Mouse (Mus musculus) neutrophil, adult 5-6 weeks (primary cell): ENCODE data around the gene Cdk5rap3. TPM values are rescaled to one million over a fixed set of nuclear protein-coding genes. Genes with fewer than 3 reads are reported as not detected.

Source experiments
- ATAC-seq: fragments of 151-379, 151-347 bp; 2 replicates; pipeline ENCODE4 v1.8.0; 2017; ENCODE audit warnings: mild to moderate bottlenecking, moderate TSS enrichment; ENCODE audit not compliant: insufficient number of reproducible peaks, poor library complexity, low FRiP score, severe bottlenecking; ENCODE audit errors: extremely low read depth
- total RNA-seq: library from RNA; stranded (forward); fragments of 200-1000 nt; gene quantifications from 2 replicates; pipeline ENCODE4 v1.2.3, GENCODE M21; 2017

Gene Cdk5rap3
- total RNA-seq, 1 experiment from 2014 or later = 22.6 TPM

DNA sequence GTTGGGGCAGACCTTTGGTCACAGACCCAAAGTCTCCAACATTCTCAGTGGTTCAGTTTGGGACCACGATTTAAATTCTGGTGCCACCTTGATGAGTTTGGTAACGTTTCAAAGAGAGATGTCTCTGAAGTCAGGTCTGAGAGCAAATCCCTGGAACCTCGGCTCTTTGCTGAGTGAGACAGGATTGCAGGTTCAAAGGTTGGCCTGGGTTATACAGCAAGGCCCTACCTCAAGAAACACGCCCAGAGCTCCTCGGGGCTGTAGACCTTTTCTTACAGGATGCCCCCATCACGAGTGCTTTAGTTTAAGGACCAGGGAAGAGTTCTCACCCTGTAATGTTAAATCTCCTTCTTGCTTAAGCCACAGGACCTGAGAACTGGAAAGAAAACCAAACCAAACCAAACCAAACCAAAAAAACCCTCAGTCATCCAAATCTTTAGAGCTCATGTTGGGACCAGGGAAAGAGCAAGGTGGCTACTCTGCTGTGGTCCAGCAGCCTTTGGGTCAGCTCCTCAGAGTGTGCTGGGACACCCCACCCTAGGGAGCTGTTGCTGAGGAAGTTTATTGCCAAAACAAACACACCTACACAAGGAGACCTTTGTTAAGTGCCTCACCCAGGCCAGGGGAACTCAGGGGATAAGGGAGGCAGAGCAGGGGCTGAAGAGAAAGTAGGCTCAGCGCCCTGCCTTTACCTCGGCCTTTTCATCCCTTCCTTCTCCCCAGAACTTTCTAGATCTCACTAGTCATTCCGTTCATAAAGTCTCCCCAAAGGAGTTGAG is 19.8 kb upstream of the Cdk5rap3 start:
- no peak for ATAC-seq

DNA sequence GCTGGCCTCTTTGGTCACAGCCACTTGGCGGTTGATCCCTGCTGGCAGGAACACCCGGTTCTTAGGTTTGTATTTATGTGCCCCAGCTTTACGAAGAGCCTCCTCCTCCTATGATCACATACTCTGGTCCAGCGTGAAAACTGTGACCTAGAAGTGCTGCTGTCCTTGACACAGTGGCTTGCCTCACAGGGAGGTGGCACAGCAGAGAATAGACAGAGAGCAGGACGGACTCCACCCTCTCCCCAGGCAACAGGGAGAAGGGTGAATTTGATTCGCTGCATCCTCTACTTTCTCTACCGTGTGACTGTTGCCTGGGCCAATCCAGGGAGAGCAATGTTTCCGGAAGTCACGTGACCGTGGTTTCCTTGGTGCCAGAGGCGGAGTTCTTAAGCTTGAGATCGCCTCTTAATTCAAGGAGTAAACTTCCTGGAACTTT is 18.6 kb upstream of the Cdk5rap3 start:
- peak; percentile 61 for ATAC-seq

DNA sequence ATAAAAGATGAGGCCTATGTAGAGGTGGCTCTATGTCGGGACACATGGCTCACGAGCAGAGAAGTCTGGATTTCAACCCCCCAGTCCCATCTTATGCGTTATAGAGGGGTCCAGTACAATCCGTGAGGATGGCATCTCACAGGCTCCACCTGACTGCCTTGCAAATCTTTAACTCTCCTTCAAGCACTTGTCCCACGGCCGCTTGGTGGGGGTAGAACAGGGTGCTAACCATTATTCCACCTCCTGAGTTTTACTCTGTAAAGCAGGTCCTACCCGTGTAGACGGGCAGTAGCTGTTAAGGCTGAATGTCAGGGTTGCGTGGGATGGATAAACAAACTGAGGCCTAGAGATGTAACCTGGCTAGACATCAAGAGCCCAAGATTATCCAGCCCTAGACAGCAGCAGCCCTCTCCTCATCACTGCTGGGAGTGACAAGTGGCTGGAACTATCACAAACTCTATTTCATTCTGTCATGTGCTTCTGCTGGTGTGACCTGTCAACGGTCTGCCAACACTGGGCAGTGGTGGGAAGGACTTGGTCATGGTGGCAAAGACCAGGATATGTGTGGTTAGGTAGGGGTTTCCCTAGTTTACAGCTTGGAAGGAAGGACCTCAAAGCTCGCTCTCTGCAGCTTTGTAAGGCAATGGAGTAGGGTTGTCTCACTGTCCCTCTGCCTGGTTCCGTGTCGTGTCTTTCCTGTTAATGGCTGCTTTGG is 17.4 kb upstream of the Cdk5rap3 start:
- no peak for ATAC-seq

DNA sequence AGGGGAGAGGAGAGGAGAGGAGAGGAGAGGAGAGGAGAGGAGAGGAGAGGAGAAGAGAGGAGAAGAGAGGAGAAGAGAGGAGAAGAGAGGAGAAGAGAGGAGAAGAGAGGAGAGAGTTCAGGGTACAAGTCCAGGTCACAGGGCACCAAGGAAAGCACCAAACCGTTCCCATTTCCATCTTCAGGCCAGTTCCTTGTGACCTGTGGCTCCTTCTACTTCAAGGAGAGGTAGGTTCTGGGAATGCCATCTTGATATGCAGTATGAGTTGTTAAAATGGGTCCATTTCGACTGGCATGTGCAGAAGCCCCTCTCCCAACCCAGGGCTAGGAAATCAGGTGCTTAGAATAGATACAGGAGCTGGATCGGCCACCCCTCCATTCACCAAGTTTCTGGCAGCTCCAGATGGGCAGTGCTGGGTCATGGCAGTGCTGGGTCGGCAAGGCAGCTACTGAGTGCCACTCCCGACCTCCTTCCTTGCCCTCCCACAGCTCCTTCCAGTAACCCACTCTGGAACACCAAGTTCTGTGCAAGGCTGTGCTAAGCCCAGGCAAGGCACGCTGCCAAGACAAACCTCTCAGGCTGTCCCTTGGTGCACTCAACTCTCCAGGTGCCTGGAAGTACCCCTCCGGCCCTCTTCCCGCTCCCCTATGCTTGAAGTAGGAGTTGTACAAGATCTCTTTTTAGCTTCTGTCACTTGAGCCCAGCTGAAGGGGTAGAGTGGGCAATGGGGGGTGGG is 15.2 kb upstream of the Cdk5rap3 start:
- ATAC-seq = no peak

DNA sequence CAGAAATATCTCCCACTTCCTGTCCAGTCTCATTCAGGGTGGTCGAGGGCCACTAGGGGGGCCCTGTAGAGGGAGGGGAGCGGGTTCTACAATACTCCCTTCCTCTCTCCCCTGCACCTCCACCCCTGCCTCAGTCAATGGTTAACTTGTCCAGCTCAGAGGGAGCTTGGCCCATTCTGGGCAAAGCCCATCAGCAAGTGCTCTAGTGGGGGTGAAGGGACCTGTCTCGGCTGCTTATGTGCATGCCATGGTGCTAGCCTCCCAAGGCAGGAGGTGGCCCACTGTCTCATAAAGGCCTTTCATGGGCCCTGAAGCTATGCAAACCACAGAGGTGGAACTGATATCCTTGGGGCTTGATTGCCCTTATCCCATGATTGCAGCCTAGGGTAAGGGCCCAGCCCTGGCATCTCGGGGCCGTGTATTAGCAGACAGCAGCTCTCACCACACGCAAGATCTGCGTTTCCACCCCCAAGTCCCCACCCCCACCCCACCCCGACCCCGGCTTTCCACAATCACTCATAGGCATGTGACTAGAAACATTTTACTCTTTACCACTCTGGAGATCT is 13.6 kb upstream of the Cdk5rap3 start:
- no peak for ATAC-seq

DNA sequence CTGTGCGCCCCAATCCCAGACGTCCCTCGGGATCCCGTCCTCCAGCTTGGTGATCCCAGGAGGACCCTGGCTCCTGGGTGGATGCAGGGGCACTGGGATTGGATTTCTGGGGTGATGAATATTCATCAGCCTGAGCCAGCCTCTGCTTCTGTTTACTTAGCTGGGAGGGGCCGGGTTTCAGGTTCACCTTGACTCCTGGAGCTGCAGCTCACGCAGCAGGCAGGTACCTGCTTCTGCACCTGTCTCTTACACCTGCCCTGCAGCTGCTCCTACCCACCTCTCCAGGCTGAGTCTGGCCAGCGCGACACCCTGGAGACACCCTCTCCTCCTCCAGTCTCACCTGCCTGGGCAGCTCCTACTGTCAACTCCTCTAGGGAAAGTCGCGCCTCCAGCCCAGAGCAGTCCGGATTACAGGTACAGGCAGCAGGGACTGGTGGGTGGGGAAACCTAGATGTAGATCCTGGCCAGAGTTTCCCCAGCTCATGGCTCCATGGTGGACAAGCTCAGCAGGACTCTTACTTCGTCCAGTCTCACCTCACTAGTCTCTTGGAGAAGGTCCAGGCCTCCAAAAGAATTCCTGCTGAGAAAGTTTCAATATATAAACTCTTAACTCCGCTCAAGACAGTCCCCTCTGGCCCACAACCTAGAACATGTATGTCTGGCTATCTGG is 12.9 kb upstream of the Cdk5rap3 start:
- no peak for ATAC-seq

DNA sequence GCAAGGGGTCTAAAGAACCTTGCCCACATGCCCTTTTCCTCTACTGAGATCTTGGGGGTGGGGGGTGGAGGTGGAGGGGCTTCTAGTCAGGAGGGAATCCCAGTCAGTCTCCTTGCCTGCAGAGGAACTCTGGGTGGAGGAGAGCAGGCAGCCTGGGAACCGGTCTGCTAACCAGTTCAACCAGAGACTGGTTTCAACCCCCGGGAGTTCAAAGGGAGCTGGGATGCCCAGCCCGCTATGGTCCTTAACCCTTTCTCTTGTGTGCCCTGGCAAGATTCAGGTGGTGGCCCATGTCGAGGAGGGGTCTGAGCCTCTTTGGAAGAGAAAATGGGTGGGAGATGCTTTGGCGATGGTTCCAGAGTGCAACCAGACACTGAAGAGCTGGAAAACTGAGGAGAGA is 12.4 kb upstream of the Cdk5rap3 start:
- ATAC-seq = no peak

DNA sequence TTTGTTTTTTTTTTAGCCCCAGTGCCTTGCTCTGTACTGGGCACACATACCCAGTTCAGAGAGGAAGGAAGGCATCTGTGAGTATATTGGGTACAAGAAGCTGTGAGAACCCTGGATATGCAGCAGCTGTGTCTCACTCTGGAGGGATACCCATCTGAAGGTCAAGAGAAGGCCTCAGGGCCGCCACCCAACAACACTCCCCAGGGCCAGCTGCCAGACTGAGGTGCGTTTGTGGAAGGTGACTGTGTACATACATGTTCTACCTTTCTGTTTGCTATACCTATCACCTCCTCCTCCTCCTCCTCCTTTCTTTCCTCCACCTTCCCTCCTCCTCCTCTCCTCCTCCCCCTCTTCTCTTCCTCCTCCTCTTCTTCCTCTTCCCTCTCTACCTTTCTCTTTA is 11.8 kb upstream of the Cdk5rap3 start, which contains the start of gene Prr15l:
Gene Prr15l, plus strand, starts transcription at position 17 of the 400 bp plus-strand sequence.
- ATAC-seq = no peak

DNA sequence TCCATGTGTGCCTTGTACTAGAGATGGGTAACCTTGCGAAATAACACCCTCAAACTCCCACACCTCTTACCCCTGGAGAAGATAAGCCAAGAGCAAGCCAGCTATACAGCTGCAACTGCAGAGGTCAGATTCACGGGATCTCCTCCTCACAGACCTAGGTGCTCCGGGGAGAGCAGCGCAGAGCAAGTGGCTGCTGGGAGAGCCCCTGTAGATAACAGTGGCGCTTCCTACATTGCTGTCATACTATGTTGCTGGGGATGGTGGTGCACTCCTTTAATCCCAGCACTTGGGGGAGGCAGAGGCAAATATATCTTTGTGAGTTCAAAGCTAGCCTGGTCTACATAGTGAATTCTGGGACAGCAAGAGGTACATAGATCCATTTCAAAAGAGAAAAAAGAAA is 10.3 kb upstream of the Cdk5rap3 start:
- ATAC-seq = no peak

DNA sequence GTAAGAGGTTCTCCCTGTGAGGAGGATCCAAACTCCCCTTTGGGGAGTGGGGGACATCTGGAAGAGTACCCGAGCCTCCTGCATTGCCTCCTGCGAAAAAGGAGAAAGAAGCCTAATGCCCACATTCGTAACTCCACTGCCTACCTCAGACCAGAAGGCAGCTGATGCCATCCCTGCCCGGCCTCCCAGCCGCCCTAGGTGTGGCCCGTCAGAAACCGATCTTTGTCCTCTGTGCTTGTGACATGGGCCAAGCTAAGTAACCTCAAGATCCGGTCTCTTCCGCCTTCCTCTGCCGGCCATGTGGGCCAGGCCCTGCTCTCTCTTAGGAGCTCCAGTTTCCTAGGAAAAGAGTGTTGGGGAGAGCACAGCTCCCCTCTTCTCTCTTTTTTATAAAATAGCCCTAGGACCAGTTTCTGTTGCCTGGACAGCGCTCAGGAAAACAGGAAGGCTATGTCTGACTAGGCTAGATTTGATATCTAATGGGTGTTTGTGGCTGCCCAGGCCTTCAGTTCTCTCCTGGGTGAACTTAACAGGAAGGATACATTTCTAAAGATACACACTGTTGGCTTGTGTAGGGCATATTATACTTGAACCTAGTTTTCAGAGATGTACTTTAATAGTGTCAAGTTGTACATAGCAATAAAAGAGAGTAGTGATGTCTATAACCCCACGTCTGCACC is 9.3 kb upstream of the Cdk5rap3 start:
- ATAC-seq = no peak

DNA sequence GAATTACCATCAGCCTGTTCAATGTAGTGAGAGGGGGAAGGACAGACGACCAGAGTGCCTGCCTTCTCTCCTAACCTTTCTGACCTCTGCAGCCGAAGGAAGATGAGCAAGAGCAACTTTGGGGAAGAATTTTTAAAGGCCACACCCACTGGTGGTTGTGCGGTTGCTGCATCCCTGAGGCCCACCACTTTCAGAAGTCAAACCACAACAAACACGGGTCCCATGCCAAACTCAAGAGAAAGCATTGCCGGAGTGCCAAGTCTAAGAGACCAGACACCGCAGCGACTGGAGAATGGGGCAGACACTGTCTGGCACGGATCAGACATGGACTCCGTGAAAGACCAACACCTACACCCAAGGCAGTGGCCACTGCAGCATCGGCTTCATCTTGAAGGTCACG is 8.6 kb upstream of the Cdk5rap3 start:
- no peak for ATAC-seq

DNA sequence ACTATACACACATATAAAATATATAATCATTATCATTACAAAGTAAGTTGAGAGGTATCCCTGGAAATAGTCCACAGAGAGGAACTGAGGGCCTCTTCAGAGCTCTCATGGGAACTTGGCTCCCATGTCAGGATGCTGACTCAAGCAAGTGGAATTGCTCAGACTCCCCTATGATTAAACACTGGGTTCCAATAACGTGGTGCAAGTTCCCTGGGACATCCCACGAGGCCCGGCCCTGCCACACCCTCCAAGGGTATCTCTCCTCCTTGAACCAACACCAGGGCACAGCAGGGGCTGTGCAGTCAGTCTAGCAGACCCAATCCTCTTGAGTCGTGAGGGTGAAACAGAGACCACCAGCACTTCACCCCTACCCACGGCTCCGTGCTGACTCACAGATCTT is 2.7 kb upstream of the Cdk5rap3 start:
- ATAC-seq = no peak

DNA sequence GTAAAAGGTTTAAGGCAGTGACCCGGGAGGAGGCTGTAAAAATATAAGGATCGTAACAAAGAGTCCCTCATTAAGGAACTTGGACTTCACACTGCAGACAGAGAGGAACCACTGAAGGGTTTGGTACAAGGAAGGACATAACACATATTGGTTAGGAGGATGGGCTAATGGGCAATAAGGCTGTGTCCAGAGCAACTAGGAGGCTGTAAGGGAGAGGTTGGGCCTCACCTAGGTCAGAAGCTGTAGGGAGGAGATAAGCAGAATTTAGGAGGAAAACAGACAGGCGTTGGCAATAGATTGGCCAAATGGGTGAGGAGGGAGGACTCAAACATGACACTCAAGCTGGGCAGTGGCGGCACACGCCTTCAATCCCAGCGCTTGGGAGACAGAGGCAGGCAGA is 1.1 kb upstream of the Cdk5rap3 start:
- no peak for ATAC-seq

DNA sequence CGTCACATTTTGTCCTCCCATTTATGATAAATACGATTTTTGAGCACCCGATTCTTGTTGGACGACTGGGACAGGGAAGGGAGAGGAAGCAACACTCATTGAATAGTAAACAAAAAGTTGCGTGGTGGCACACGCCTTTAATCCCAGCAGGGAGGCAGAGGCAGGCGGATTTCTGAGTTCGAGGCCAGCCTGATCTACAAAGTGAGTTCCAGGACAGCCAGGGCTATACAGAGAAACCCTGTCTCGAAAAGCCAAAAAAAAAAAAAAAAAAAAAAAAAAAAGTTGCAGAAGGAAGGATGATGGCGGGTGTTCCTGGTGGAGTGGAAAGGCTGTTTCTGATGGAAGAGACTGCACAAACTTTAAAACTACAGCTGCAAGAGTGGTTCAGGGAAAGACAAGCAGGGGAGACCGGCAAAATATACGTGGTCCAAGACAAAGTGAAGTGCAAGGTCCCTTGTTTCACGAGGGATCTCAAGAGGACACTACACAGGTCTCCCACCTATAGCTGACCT is 645 bp upstream of the Cdk5rap3 start:
- ATAC-seq = no peak

DNA sequence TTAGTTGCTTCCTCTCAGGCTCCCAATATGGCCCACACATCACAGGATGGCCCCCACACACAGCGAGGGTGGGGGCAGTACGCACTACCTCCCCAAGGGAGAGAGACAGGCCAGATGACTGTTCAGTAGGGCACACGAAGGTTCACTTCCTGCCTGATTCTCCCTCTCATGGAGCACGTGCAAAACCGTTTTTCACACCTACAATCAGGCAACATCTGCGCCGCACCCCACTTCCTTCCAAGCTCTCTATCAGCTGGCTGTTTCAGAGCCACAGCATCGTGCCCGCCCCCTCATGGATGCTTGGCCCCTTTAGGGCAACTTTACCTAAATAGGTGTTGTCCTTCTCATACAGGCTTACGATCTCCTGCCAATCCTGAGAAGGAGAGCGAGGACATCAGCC is 3.6 kb downstream of the Cdk5rap3 start:
- no peak for ATAC-seq

DNA sequence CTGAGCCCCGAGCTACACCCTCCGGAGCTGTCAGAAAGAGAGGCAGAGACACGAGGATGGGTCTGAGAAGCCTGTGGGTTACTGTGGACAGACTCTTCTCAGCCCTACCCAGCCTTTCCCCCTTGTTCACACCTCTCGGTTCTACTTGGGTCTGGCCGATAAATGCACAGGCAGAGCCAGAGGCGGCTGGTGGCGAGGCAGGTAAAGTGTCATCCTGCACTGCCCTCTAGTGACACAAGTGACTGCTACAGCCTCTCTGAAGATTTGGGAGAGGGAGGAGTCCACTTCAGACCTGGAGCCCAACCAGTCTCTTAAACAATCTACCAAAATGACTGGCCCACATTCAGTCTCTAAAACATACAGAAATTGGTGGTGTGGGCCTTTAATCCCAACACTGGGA is 6.3 kb downstream of the Cdk5rap3 start:
- ATAC-seq = peak; percentile 57

DNA sequence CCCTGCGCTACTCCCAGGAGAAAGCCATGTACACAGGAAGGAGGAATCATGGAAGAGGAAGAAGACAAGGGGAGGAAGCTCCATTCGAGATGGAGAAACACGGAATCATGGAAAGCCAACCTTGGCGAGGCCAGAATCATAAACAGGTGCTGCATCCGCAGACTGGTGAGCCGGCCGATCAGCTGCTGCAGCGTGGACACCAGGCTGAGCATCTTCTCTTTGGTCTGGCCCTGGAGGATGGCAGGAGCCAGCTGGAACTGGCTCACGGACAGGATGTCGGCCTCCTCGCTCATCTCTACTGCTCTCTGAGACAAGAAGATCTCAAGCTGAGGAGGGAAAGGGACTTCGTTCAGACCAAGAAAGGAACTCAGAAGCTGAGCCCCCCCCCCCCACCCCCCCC is 7.7 kb downstream of the Cdk5rap3 start:
- ATAC-seq = no peak

DNA sequence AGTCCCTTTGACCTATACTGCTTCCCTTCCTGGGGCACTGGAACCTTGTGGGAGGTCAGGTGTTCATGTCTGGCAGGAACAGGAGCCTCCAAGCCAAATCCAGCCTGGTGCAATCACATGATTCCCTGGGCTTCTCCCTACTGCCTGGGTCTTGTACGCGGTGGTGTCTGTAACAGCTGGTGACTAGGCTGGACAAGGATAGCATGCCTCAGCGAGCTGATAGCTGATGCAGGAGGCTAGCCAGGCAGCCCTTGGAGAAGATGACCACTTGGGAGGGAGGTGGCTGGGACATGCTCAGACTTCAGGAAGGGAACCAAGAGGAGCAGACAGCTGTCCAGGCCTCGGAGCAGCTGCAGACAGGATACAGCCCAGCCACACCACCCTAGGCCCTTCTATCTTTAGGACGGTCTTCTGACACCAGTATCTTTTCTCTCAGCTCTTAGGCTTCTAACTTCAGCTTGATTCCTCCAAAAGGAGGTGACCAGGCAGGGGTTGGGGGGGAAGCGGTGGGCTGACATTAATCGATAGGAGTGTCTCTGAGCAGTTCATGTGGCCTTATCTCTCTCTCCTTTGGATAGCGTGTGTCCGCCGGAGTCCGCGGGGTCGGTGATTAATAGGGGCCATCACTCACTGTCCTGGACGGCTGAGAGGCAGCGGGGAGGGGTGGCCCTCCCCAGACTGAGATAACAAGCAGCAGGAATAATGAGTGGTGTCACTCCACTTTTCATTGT is 9.7 kb downstream of the Cdk5rap3 start:
- no peak for ATAC-seq
